Mouse (Mus musculus) forebrain, embryonic 14.5 days (tissue): ENCODE results near the gene Upk1a. TPM values are rescaled to one million over a fixed set of nuclear protein-coding genes. Genes with fewer than 3 reads are reported as not detected.
A peak's percentile ranks its signal among the peaks of the same experiment; 100 is the strongest.

ENCODE experiments used
- ATAC-seq: fragments of 200-750 bp; cut with Nextera tagmentation; 2 replicates; pipeline ENCODE4 v1.8.0; 2017; ENCODE audit warnings: mild to moderate bottlenecking, moderate library complexity
- DNase-seq: peaks from one replicate; pipeline ENCODE4 v3.0.0-alpha.2; 2015; ENCODE audit warnings: low spot score
- H3K27ac ChIP-seq: fragments of 300-500 bp; sonication (generic); 2 replicates; pipeline ENCODE4 v1.5.1; 2014; ENCODE audit warnings: low read depth, mild to moderate bottlenecking, control low read depth, low read length, moderate library complexity
- H3K27me3 ChIP-seq: fragments of 300-500 bp; sonication (generic); replicated peaks from 2 replicates; pipeline ENCODE4 v1.6.1; 2014; ENCODE audit warnings: low read length, control low read depth, mixed read lengths; ENCODE audit not compliant: control insufficient read depth, insufficient read depth
- H3K36me3 ChIP-seq: fragments of 300-500 bp; sonication (generic); 2 replicates; pipeline ENCODE4 v1.6.1; 2014; ENCODE audit warnings: low read length, control low read depth; ENCODE audit not compliant: control insufficient read depth, insufficient read depth
- H3K4me1 ChIP-seq: fragments of 300-500 bp; sonication (generic); 2 replicates; pipeline ENCODE4 v1.6.1; 2014; ENCODE audit warnings: antibody characterized with exemption, low read length, control low read depth; ENCODE audit not compliant: control insufficient read depth, insufficient read depth
- H3K4me2 ChIP-seq: fragments of 300-500 bp; sonication (generic); 2 replicates; pipeline ENCODE4 v1.6.1; 2014; ENCODE audit warnings: mild to moderate bottlenecking, control low read depth, low read length
- H3K4me3 ChIP-seq: fragments of 300-500 bp; sonication (generic); 2 replicates; pipeline ENCODE4 v1.5.1; 2014; ENCODE audit warnings: low read depth, low read length, control low read depth
- H3K9ac ChIP-seq: fragments of 300-500 bp; sonication (generic); 2 replicates; pipeline ENCODE4 v1.6.1; 2014; ENCODE audit warnings: mild to moderate bottlenecking, low read length, control low read depth, moderate library complexity
- H3K9me3 ChIP-seq: fragments of 300-500 bp; sonication (generic); replicated peaks from 2 replicates; pipeline ENCODE4 v1.6.1; 2016; ENCODE audit warnings: low read length, control low read depth, mixed read lengths; ENCODE audit not compliant: control insufficient read depth
- WGBS: fragments of 180-500 bp; shearing (Covaris S2); extraction: QIAGEN DNeasy Blood & Tissue Kit; methylation state at CpG from one replicate; pipeline ENCODE4 v1.1.7; 2014; 5-methylcytosine and 5-hydroxymethylcytosine counted together
- polyA plus RNA-seq: library from polyadenylated mRNA; unstranded; fragments of >200 nt; fragmentation: Nextera tagmentation; extraction: Ambion mirVana; gene quantifications from 2 replicates; pipeline ENCODE4 v1.2.1, GENCODE M21; 2014

The Upk1a gene
- polyA plus RNA-seq, 1 experiment from 2014 or later: 0.20 TPM

DNA sequence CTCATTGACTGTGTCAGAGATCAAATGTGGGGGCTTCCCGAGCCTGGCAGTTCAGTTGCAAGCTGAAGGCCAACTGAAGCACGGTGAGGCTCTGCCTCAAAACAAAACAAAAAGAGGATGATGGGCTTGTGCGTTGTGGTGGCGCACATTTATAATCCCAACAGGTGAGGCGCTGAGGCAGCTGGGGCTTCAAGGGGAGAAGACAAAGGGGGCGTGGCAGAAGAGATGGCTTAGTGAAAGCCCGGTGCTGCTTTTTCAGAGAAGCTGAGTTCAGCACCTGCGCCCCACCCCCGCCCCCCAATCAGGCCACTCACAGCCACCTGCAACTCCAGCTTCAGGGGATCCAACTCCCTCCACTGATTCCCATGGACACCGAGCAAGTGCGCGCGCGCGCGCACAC is 4.2 kb downstream of the Upk1a start:
- Histone ChIP-seq H3K9me3 (no peaks in the 10 kb centered on the region), H3K9ac (peak overlapping the region; percentile 5; the same call in 1 of the 2 replicates), H3K36me3 (no peaks in the 10 kb centered on the region), H3K4me2 (no peak overlapping the region), H3K4me1 (no peaks in the 10 kb centered on the region), H3K27me3 (no peaks in the 10 kb centered on the region), H3K4me3 (no peak overlapping the region), H3K27ac (no peak overlapping the region)
- WGBS: 48% methylated on average over 16 of the region's 16 CpGs
- DNase-seq (no peak), ATAC-seq (no peak)

GRCm38 (mm10) chr7:30607706-30608309 is 4.8 kb downstream of the Upk1a start:
- H3K27me3 ChIP-seq: no peaks in the 10 kb centered on the region
- DNase-seq (peak; percentile 54), ATAC-seq (peak; percentile 42; the same call in 1 of the 2 replicates)
- H3K4me2 ChIP-seq: no peak overlapping the region
- 31% methylated on average over 8 of the region's 8 CpGs for WGBS
- no peaks in the 10 kb centered on the region for H3K36me3 ChIP-seq
- H3K4me3 ChIP-seq: no peak overlapping the region
- H3K9me3 ChIP-seq: no peaks in the 10 kb centered on the region
- H3K27ac ChIP-seq: no peak overlapping the region
- no peak overlapping the region; the same call in 1 of the 2 replicates for H3K9ac ChIP-seq
- no peaks in the 10 kb centered on the region for H3K4me1 ChIP-seq

- no peak for DNase-seq
- Histone ChIP-seq H3K4me3 (no peak overlapping the region), H3K36me3 (no peaks in the 10 kb centered on the region), H3K9ac (no peak overlapping the region), H3K9me3 (no peaks in the 10 kb centered on the region), H3K4me1 (no peaks in the 10 kb centered on the region), H3K4me2 (no peak overlapping the region), H3K27ac (no peak overlapping the region), H3K27me3 (no peaks in the 10 kb centered on the region)
- ATAC-seq: no peak
- WGBS: 87% methylated on average over 8 of the region's 8 CpGs
These were observed 7.7 kb downstream of the Upk1a start for GRCm38 (mm10) chr7:30604944-30605343.

GRCm38 (mm10) chr7:30604424-30604823 is 8.2 kb downstream of the Upk1a start:
- H3K9me3 ChIP-seq: no peaks in the 10 kb centered on the region
- H3K36me3 ChIP-seq: no peaks in the 10 kb centered on the region
- DNase-seq (no peak), ATAC-seq (no peak)
- H3K4me2 ChIP-seq: no peak overlapping the region
- no peaks in the 10 kb centered on the region for H3K4me1 ChIP-seq
- no peak overlapping the region for H3K4me3 ChIP-seq
- WGBS: 58% methylated on average over 8 of the region's 8 CpGs
- H3K27ac ChIP-seq: no peak overlapping the region
- H3K27me3 ChIP-seq: no peaks in the 10 kb centered on the region
- H3K9ac ChIP-seq: no peak overlapping the region

DNA sequence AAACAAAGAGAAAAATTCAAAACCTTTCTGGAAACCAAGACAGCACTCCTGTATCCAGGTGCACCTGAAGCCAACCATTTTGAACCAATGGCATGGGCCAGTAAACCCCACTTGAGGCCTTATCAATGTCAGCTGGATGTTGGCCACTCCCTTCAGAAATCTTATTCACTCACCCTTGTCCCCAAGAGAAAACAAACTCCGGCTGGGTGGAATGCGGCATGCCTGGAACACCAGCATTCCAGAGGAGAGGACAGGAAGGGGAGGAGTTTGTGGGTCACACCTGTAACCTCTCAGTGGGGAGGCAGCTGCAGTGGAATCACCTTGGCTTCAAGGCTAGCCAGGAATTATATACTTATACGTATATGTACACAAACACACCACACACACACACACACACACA is 10.1 kb downstream of the Upk1a start:
- no peak overlapping the region for H3K9ac ChIP-seq
- H3K4me3 ChIP-seq: no peak overlapping the region
- H3K4me2 ChIP-seq: no peak overlapping the region
- H3K36me3 ChIP-seq: no peaks in the 10 kb centered on the region
- H3K4me1 ChIP-seq: no peaks in the 10 kb centered on the region
- no peaks in the 10 kb centered on the region for H3K27me3 ChIP-seq
- H3K27ac ChIP-seq: no peak overlapping the region
- no peaks in the 10 kb centered on the region for H3K9me3 ChIP-seq
- DNase-seq: no peak
- no peak for ATAC-seq
- 64% methylated on average over 3 of the region's 3 CpGs for WGBS

DNA sequence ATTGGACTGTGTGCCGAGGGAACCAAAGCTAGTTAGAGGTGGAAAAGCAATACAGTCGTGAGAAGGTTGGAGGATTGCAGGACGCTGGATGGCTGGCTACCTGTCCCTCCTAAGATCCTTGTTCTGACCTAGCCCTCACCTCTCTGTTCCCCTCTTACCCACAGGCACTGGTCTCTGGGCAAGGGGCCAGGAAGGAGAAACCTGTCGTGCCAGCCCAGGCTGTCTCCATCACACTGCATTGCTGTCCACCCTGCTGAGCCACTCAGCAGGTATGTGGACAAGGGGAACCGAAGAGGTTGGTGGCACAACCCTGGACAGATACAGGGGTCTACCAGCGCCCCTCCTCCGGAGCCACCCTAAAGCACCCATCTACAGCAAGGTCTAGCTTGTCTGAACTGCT is 12.0 kb downstream of the Upk1a start:
- H3K27me3 ChIP-seq: no peaks in the 10 kb centered on the region
- peak overlapping the region; percentile 30; the same call in 1 of the 2 replicates for H3K9ac ChIP-seq
- DNase-seq (no peak), ATAC-seq (no peak)
- no peak overlapping the region for H3K4me2 ChIP-seq
- no peaks in the 10 kb centered on the region for H3K36me3 ChIP-seq
- H3K27ac ChIP-seq: peak overlapping the region; percentile 49; the same call in 1 of the 2 replicates
- H3K4me1 ChIP-seq: no peaks in the 10 kb centered on the region
- no peaks in the 10 kb centered on the region for H3K9me3 ChIP-seq
- WGBS: 63% methylated on average over 7 of the region's 7 CpGs
- no peak overlapping the region for H3K4me3 ChIP-seq

GRCm38 (mm10) chr7:30599933-30600353 is 12.7 kb downstream of the Upk1a start:
- Histone ChIP-seq H3K9ac (peak overlapping the region; percentile 30; the same call in 1 of the 2 replicates), H3K4me3 (peak overlapping the region; percentile 13; the same call in 1 of the 2 replicates), H3K36me3 (no peaks in the 10 kb centered on the region), H3K27ac (peak overlapping the region; percentile 49; the same call in 1 of the 2 replicates), H3K27me3 (no peaks in the 10 kb centered on the region), H3K4me1 (no peaks in the 10 kb centered on the region), H3K9me3 (no peaks in the 10 kb centered on the region), H3K4me2 (peak overlapping the region; percentile 42)
- DNase-seq (peak; percentile 99), ATAC-seq (peak; percentile 98)
- WGBS: under 1% methylated on average over 16 of the region's 16 CpGs

- H3K27me3 ChIP-seq: no peaks in the 10 kb centered on the region
- H3K4me3 ChIP-seq: peak within 1 kb of the TSS; percentile 13; the same call in 1 of the 2 replicates
- H3K27ac ChIP-seq: no peak within 1 kb of the TSS; the same call in 1 of the 2 replicates
- ATAC-seq: no peak
- peak within 1 kb of the TSS; percentile 42 for H3K4me2 ChIP-seq
- no peaks in the 10 kb centered on the region for H3K36me3 ChIP-seq
- H3K4me1 ChIP-seq: no peaks in the 10 kb centered on the region
- no peaks in the 10 kb centered on the region for H3K9me3 ChIP-seq
- DNase-seq: no peak
- no peak within 1 kb of the TSS for H3K9ac ChIP-seq
- 91% methylated on average over 12 of the region's 12 CpGs for WGBS
These were observed 13.9 kb downstream of the Upk1a start, which contains the start of gene Zbtb32 for GRCm38 (mm10) chr7:30598786-30599185. TSS of gene Zbtb32 (minus strand) at chr7:30598909.

GRCm38 (mm10) chr7:30596811-30597210 is 15.8 kb downstream of the Upk1a start:
- WGBS: 41% methylated on average over 5 of the region's 5 CpGs
- DNase-seq: no peak
- no peak overlapping the region for H3K4me3 ChIP-seq
- no peaks in the 10 kb centered on the region for H3K36me3 ChIP-seq
- no peaks in the 10 kb centered on the region for H3K4me1 ChIP-seq
- no peak for ATAC-seq
- no peak overlapping the region for H3K27ac ChIP-seq
- no peak overlapping the region for H3K4me2 ChIP-seq
- no peaks in the 10 kb centered on the region for H3K9me3 ChIP-seq
- H3K27me3 ChIP-seq: no peaks in the 10 kb centered on the region
- no peak overlapping the region for H3K9ac ChIP-seq
